9 mouse cellular contexts compared by ENCODE assay signal in the genomic region with DNA sequence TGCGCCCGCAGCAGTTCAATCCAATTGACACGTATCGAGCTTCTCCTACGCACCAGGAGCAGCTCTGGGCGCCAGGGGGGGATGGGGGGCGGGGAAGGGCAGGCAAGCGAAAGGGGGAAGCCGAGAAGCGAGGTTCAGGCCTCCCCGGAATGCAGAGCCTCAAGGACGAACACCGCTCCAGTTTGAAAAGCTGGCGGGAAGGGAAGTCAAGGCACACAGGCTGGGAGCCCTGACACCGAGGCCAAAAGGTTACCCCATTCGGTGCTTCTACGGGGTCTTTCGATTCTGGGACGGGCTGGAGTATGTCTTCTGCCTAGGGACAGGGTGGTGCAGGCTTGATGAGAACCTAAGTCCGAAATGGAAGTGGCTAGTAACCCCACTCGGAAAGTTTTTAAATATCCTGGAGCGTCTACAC.
A peak's percentile ranks its signal among the peaks of the same experiment; 100 is the strongest.
DNase-seq lines count a peak whose midpoint lies in the region; ATAC-seq and TF ChIP-seq lines count a peak whose summit lies in the region.
"Had no signal": no experiment of that assay in that cellular context is flagged by ENCODE, and none has a peak within 500 bp of the region (broad histone marks: within the 10 kb centered on the region; RNA-seq: fewer than 3 reads in every experiment).

No protein-coding gene starts in this region.

- H3K27me3 ChIP-seq in liver, embryonic 11.5 days (replicated peaks; ENCODE audit: control insufficient read depth, insufficient read depth, low read length): peaks cover 95% of the 10 kb centered on the region
- peaks cover 46% of the 10 kb centered on the region for H3K27me3 ChIP-seq in hindbrain, embryonic 15.5 days
- H3K27me3 ChIP-seq in midbrain, embryonic 14.5 days (ENCODE audit: control insufficient read depth, insufficient read depth, low read length): peaks cover 19% of the 10 kb centered on the region

- no peaks in the 10 kb centered on the region for H3K36me3 ChIP-seq in liver, embryonic 11.5 days (ENCODE audit: control insufficient read depth, insufficient read depth, low read length)
- H3K36me3 ChIP-seq in hindbrain, embryonic 15.5 days: no peaks in the 10 kb centered on the region
- H3K36me3 ChIP-seq in midbrain, embryonic 14.5 days (ENCODE audit: control insufficient read depth, insufficient read depth, low read length): no peaks in the 10 kb centered on the region

- TF ChIP-seq POLR2A in cortical plate, adult 2 months (IDR thresholded peaks at IDR 0.05; ENCODE audit: extremely low read depth, insufficient read depth, low read length): no peak

- peaks cover 12% of the 10 kb centered on the region for H3K4me1 ChIP-seq in liver, embryonic 11.5 days (replicated peaks; ENCODE audit: control insufficient read depth, insufficient read depth, low read length)
- no peaks in the 10 kb centered on the region for H3K4me1 ChIP-seq in cortical plate, adult 2 months (ENCODE audit: control insufficient read depth, insufficient read depth, low read length)
- peaks cover 17% of the 10 kb centered on the region for H3K4me1 ChIP-seq in hindbrain, embryonic 15.5 days (replicated peaks)
- peaks cover 7% of the 10 kb centered on the region for H3K4me1 ChIP-seq in midbrain, embryonic 14.5 days (ENCODE audit: control insufficient read depth, insufficient read depth, low read length)

- no peak for TF ChIP-seq CTCF in cortical plate, adult 2 months (IDR thresholded peaks at IDR 0.05; ENCODE audit: extremely low read depth, insufficient read depth, low read length)

- no peak overlapping the region for H3K27ac ChIP-seq in liver, embryonic 11.5 days (ENCODE audit: low read depth, low read length)
- H3K27ac ChIP-seq in cortical plate, adult 2 months (ENCODE audit: insufficient read depth, low read length): no peak overlapping the region
- H3K27ac ChIP-seq in hindbrain, embryonic 15.5 days (replicated peaks): no peak overlapping the region
- H3K27ac ChIP-seq in midbrain, embryonic 14.5 days (replicated peaks; ENCODE audit: low read depth, low read length): no peak overlapping the region; the same call in 1 of the 2 replicates

- peak overlapping the region; percentile 85 for H3K4me2 ChIP-seq in liver, embryonic 11.5 days
- H3K4me2 ChIP-seq in hindbrain, embryonic 15.5 days: peak overlapping the region; percentile 74
- peak overlapping the region; percentile 65 for H3K4me2 ChIP-seq in midbrain, embryonic 14.5 days (ENCODE audit: low read length)

- 8% methylated on average over 22 of the region's 22 CpGs for WGBS in liver, embryonic 11.5 days
- 11% methylated on average over 22 of the region's 22 CpGs for WGBS in hindbrain, embryonic 15.5 days
- WGBS in midbrain, embryonic 14.5 days: 7% methylated on average over 22 of the region's 22 CpGs

- H3K9me3 ChIP-seq in liver, embryonic 11.5 days (ENCODE audit: control insufficient read depth, low read length): no peaks in the 10 kb centered on the region
- no peaks in the 10 kb centered on the region for H3K9me3 ChIP-seq in hindbrain, embryonic 15.5 days
- H3K9me3 ChIP-seq in midbrain, embryonic 14.5 days (ENCODE audit: control insufficient read depth, low read length): no peaks in the 10 kb centered on the region

- DNase-seq in liver, embryonic 11.5 days (ENCODE audit: low spot score): no peak
- DNase-seq in liver: no peak
- DNase-seq in midbrain, embryonic 14.5 days: no peak
- no peak for DNase-seq in spleen, adult 12 weeks (ENCODE audit: low spot score)
- no peak for DNase-seq in left cerebral cortex, postnatal 25 days (ENCODE audit: low spot score in 2 of 2)

- no peak for ATAC-seq in liver, embryonic 11.5 days (replicated peaks; ENCODE audit: low FRiP score)
- ATAC-seq in hindbrain, embryonic 15.5 days (ENCODE audit: low FRiP score, low read depth): no peak
- no peak for ATAC-seq in midbrain, embryonic 14.5 days (ENCODE audit: low FRiP score, low TSS enrichment)
- ATAC-seq in megakaryocyte progenitor cell, adult 5-6 weeks (replicated peaks; ENCODE audit: poor library complexity): no peak
- ATAC-seq: activated CD4-positive, CD25-positive, alpha-beta regulatory T cell, adult 4 months had no signal

- intact Hi-C loops in left cerebral cortex, postnatal 25 days (cut with DNase I): loop anchor here (10.0 kb wide), 1 partner anchor 417 kb away; no protein-coding TSS in a partner anchor

- no peak overlapping the region for H3K9ac ChIP-seq in liver, embryonic 11.5 days (ENCODE audit: low read depth, low read length)
- H3K9ac ChIP-seq in hindbrain, embryonic 15.5 days: 0 out of 2 replicates have a peak overlapping the region, but pooled peaks have one; percentile 66
- H3K9ac ChIP-seq in midbrain, embryonic 14.5 days (replicated peaks; ENCODE audit: low read length): no peak overlapping the region

- peak overlapping the region; percentile 74; the same call in 1 of the 2 replicates for H3K4me3 ChIP-seq in liver, embryonic 11.5 days (ENCODE audit: low read depth, low read length)
- H3K4me3 ChIP-seq in cortical plate, adult 2 months (ENCODE audit: insufficient read depth, low read length): peak overlapping the region; percentile 58; the same call in 1 of the 2 replicates
- H3K4me3 ChIP-seq in hindbrain, embryonic 15.5 days: peak overlapping the region; percentile 66; the same call in 1 of the 2 replicates
- H3K4me3 ChIP-seq in midbrain, embryonic 14.5 days (replicated peaks; ENCODE audit: low read depth, low read length): peak overlapping the region; percentile 62; the same call in 1 of the 2 replicates
